Mouse (Mus musculus) CD8-positive naive resting alpha-beta T cell, adult 2 months (primary cell): ENCODE results near the gene Csnk1g2.
"Not testable (repeated sequence)": the region's sequence is repeated elsewhere in the genome, so short reads cannot be mapped to it uniquely, and the experiment has no call there.

ENCODE experiments used
- DNase-seq, 2 experiments: peaks; one replicate each; pipeline ENCODE4 v3.0.0; 2022; ENCODE audit warnings: low read depth in 2 of 2, low spot score in 2 of 2

The Csnk1g2 gene

DNA sequence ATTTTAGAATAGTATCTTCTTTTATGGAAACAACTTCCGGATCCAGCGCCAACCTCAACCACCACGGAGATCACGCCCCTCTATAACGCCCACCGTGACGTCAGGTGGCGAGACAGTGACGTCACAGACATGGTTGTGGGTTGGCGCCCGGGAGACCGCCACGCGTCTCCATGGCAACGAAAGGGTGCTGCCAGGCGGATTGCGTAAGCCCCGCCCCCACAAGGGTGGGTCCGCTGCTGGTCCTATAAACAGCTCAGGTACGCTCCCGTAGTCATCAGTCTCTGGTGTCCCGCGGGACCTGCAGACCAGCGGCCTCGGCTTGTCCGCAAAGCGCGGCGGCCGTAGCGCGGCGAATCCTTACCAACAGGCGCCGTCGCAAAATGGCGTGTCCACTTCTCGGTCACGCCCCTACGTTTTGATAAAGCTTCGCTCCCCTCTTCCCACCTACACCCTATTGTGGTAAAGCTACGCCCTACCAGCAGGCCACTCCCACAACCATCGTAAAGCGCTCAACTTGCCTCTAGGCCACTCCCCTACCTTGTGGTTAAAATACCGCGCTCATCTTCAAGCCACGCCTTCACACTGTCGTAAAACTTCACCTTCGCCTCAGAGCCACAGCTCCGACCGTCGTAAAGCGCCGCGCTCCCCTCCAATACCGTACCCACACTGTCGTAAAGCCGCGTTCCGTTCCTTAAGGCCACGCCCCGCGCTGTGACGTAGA is 538 bp upstream of the Csnk1g2 start:
- DNase-seq, result peak; percentile 99

DNA sequence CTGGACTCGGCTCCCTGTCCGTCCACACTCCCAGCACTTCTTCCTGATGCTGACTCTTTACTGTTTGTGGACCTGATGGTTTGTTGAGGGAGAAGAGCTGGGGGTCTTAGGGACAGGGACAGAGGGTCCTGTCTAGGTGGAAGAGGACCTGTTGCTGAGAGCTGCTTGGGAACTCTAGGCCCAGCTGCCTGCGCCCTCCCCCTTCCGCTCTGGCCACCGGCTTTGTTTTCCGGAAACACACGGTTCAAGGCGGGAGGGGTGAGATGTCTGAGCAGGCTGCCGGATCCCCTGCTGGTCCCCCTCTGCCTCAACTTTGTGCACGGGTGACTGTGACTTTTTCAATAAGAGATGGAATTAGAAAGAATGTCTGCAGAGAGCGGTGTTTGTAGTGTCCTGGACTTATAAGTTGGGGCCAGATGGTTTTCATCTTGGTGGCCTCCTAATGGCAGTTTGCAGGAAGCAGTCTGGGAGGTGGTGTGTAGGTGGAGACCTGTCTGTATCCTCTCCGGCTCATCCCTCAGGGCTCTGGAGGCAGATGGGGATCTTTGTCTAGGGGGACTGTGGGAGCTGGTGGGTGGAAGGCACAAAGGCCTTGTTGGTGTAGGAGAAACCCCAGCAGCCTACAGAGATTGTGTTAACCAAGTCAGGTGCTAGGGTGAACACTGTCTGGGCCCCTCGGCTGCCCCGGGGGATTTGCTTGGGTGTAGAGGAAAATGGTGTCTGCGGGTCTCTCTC is 986 bp downstream of the Csnk1g2 start:
- peak; percentile 59 to 65 for DNase-seq

DNA sequence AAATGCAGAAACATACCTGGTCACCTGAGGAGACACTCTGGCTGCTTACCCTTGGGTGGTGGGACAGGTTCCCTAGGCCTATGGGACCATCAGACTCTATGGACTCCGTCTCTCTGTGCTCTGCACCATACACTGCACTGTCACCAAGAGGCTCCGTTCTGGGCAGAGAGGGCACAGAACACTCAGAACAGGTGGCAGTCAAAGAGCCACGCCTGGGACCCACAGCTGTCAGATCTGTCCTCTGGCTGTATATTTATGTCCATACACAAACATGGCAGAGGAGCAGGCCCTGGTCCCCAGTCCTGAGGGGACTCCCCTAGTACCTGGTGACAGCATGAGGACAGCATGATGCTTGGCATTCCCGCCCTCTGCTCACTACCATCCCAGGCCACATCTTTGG is 3.1 kb downstream of the Csnk1g2 start:
- no peak for DNase-seq

DNA sequence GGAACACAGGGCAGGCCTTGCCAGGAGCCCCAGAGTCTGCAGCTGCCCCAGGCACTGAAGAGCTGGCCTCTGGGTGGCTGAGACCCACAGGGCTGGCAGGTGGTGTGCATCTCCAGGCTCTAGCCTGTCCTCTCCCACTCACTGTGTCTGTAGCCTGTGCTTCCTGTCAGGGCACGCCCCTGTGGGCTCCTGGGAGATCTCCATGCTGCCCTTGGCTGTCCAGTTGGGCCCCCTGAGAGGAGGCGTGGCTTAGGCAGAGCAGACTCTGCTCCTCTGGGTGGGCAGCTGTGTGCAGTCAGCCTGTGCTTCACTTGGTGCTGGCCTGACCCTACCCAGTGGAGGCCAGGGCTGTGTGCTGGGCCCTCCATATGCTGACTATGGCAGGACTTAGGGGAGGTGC is 5.0 kb downstream of the Csnk1g2 start:
- DNase-seq, result no peak

DNA sequence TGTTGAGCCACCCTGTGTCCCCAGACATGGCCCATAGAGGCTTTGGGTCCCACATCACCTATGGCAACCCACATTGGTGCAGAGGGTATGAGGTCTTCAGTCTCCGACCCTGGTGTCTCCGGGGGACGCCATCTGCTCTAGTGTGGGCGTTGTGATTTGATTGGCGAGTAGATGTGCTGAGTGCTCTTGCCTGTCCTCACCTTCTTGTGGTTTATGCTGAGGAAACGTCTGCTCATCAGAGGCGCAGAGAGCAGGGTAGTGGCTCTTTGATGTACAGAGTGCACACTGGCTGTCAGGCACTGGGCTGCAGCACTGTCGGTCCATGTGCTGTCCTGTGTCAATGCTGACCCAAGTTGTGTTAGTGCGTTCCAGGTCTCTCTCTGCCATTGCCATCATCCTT is 6.3 kb downstream of the Csnk1g2 start:
- DNase-seq, result peak; percentile 33 to 35

DNA sequence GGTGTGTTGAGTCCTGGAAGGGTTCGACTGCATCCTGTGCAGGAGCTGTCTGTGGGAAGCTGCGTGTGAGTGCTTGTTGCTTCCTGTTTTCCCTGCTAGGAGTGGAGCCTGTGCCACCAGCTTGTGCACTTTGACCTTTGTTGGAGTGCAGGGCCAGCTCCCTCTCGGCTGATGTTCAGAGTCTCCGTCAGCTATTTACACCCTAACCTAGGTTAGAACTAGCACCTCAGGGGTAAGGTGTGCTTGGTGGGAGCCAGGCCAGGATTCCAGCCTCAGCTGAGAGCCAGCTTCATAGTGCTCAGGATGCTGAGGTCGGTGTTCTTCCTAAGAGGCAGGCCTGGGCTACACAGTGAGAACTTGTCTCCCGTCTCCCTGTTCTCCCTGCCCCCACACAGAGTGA is 12.7 kb downstream of the Csnk1g2 start:
- DNase-seq, result no peak

DNA sequence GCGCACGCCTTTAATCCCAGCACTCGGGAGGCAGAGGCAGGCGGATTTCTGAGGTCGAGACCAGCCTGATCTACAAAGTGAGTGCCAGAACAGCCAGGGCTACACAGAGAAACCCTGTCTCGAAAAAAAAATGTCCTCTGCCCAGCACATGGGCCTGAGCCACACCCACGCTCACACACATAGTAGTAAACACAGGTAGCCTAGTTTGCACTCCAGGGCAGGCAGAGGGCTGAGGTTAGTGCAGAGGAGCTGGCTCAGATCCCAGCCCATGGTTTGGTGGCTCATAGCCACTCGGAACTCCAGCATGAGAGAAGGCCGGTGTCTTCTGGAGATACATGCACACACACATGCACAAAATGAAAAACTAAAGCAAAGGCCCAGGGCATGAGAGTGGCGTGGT is 24.3 kb downstream of the Csnk1g2 start:
- DNase-seq, result no peak

DNA sequence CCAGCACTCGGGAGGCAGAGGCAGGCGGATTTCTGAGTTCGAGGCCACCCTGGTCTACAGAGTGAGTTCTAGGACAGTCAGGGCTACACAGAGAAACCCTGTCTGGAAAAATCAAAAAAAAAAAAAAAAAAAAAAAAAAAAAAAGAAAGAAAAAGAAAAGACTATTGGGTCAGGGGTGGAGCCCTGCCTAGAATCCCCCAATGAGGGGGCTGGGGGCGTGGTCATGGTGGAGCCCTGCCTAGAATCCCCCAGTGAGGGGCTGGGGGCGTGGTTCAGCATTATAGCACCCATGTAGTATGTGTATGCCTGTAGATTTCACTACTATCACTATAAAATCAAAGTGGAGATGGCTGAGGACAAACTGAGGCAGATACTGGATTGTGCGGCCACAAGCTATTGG is 27.3 kb downstream of the Csnk1g2 start:
- not testable (repeated sequence) for DNase-seq

DNA sequence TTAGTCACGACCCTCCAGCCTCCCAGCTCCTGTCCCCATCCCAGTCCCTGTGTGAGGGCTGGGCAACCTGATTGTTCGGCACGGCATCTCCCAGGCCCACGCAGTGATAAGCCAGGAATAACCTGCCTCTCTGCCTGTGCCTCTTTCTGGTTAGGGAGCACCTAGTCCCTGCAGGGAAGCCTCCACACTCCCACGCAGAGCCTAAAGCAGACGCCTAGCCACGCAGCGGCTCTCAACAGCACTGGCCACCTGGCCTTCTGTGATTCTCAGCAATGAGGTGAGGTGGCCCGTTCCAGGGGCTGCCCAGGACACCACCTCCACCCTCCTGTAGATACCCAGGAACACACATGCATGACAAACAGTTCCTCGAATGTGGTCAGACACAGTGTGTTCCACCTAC is 27.8 kb downstream of the Csnk1g2 start:
- DNase-seq, result no peak

DNA sequence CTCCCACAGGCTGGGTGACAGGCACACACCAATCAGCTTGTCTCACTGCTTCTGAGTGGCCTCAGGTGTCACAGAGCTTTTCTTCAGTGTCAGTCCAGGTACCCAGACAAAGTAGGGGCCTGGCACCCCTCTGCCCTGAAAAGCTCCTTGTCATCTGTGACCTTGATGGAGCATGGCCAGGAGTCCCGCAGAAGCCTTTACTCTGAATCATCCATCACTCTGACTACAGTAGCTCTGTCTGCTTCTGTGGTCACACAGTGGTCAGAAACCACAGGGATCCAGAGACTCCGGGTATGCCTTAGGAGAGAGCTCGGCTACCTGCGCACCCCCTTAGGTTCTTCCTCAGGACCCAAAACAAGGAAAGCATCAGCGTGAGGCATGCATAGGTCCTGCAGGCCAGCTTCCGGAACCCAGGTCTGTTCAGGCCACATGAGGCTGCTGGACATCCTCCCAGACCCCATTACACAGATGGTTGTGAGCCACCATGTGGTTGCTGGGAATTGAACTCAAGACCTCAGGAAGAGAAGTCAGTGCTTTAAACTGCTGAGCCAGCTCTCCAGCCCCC is 30.6 kb downstream of the Csnk1g2 start:
- DNase-seq, result no peak

DNA sequence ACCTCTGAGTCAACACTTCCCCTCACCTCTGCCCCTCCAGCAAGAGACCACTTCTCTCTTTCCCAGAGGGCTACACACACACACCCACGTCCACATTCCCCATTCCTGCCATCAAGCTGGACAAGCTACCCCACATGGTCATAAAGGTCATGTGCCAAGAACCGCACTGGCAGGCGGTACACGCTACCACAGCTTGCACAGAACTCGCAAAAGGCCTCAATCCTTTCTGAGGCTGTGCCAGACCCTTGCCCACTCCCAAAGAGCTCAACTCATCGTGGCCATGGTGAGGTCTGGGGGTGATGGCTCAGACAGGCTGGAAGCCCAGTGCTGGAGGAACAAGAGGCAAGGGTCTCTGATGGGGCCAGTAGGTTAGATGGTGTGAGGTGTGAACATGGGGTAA is 32.2 kb downstream of the Csnk1g2 start:
- DNase-seq, result no peak

DNA sequence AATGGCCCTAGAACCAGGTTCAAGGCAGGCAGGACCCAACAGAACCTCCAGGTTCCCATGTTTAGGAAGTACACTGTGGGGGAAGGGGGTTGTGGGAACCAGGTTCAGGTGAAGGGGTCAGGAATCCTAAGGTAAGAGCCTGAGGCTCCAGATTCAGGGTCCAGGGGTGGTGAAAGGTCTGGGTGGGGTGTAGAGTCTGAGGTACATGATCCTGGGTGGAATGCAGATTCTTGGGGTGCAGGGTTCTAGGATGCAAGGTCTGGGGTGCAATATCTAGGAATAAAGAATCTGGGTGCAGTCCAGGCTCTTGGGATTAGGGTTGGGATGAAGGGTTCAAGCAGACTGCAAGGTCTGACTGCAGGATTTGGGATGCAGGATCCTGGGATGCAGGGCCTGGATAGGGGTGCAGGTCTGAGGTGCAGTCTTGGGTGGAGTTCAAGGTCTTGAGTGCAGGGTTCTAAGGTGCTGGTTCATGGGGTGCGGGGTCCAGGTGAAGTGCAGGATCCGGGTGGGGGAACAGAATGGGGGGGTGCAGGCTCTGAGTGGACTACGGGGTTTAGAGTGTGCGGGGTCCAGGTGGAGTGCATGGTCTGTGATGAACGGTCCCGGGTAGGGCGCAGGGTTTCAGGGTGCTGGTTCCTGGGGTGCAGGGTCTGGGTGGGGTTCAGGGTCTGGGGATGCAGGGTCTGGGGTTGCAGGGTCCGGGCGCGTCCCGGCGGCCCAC is 32.9 kb downstream of the Csnk1g2 start:
- no peak for DNase-seq

DNA sequence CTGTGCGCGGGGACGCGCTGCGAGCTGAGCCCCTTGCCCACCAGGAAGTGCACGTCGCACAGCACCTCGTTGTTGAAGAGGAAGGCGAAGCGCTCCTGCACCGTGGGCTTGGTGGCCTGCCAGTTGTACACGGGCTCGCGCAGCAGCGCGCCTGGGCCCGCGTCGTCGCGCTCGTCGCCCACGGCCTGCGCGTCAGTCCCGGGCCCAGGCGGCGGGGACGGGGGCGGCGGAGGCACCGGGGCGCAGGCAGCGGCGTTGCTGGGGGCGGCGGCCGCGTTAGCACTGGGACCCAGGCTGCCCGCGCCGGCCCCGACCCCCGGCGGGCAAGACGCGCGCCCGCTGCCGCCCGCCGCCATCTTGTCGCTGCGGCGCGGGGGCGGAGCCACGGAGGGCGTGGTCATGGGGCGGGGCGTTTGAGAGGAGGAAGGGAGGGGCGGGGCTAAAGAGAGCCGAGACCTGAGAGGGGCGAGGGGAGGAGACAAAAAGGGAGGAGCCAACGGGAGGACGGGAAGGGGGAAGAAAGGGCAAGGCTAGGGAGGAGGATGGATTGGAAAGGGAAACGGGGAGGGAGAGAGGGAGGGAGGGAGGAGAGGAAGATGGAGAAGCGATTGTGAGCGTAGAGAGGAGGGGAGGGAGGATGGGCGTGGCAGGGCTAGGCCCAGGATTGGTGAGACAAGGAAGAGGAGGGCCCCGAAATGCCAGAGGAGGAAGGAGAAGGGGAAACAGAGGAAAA is 33.7 kb downstream of the Csnk1g2 start:
- peak; percentile 80 to 92 for DNase-seq

DNA sequence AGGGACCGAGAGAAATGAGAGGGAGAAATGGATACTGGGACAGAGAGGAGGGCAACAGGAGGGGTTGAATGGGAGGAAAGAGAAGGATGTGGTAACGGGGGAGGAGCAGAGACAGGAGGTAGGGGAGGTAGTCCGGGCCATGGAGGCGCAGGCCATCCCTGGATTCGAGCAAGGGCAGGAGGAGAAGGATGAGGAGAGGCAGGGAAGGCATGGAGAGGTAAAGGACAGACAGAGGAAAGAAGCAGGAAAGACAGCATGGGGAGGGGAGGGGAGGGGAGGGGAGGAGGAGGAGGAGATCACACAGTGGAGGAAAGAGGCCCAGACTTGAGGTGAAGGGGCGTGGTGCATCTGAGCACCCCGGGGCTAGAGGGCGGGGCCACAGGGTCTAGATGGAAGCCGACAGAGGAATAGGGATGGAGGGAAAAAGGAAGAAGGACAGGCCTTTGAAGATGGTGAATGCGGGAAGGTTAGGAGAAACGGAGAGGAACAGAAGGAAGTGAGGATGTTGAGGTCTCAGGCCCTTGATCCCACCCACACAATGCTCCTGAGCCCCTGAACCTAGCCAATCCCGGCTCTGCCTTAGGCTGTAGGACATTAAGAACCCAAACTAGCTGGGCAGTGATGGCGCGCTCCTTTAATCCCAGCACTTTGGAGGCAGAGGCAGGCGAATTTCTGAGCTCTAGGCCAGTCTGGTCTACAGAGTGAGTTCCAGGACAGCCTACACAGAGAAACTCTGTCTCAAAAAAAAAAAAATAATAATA is 34.4 kb downstream of the Csnk1g2 start, which contains the start of gene Btbd2:
Gene Btbd2, minus strand, starts transcription at position 209 of the 761 bp plus-strand sequence.
- DNase-seq, result no peak

DNA sequence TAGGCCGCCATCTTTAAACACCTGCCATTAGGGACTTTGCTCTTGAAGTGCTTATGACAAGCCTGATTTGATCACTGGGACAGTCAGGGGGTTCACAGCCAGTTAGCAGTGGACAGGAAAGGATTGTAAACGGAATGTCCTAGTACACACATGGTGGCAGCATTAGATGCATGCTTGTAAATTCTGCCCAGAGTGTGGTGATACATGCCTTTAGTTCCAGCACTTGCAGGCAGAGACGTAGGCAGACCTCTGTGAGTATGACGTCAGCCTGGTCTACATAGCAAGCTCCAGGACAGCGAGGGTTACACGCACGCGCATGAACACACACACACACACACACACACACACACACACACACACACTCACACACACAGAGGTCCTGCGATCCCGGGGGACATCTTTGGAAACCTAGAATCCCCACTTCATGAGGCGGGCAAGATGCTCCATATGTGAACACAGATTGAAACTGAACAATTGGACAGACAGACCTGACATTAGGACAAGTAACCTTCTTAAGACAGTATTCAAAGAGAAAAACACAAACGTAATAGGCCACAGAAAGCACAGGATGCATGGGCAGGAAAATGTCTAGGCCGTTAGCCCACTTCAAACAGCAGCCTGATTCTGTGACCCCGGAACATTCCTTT is 35.7 kb downstream of the Csnk1g2 start:
- peak; percentile 51 to 58 for DNase-seq

DNA sequence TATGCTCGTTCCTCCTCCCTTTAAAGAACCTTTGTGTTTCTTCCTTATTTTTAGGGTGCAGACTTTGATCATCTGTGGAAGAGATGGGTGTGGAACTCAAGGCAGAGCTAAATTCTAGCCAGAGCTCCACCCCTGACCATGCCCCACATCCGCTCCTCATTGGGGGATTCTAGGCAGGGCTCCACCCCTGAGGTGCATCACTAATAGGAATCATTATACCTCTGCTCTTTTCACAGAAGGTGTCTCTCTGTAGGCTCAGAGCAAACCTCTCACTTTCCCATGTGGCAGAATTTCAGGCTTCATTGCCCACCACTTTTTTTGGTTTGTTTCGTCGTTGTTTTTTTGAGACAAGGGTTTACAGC is 36.2 kb downstream of the Csnk1g2 start:
- no peak for DNase-seq

DNA sequence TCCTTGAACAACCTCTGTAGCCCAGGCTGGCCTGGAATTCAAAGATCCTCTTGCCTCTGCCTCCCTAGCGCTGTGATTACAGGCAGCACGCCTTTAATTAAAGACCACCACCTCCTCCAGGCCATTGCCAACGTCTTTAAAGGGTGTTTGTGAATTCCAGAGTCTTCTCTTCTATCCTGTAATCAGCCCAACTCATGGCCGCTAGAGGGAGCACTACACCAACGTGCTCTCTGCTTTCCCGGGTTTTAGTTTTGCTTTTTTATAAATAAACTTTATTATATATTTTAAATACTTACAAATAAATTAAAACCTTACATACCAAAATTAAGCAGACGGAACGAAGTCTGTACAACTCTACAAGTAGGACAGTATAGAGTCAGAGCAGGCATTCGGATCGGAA is 36.6 kb downstream of the Csnk1g2 start:
- peak; percentile 54 to 69 for DNase-seq

DNA sequence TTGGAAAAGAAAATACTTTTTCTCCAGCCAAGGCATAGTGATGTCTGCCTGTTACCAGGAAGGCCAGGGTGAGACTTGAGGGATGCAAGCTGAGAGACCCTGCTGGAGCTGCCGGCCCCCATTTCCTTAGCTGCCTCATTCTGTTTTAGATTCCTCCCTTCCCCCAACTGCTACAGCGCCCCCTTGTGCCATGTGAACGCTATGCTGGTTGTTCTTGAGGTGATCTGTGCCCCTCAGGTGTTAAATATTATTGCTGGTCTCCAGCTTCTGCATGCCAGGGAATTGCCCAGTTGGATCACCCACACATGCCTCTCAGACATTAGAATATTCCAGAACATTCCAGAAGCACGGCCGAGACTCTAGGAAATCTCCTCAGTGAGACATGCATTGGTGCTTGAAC is 38.5 kb downstream of the Csnk1g2 start:
- peak; percentile 64 to 79 for DNase-seq

DNA sequence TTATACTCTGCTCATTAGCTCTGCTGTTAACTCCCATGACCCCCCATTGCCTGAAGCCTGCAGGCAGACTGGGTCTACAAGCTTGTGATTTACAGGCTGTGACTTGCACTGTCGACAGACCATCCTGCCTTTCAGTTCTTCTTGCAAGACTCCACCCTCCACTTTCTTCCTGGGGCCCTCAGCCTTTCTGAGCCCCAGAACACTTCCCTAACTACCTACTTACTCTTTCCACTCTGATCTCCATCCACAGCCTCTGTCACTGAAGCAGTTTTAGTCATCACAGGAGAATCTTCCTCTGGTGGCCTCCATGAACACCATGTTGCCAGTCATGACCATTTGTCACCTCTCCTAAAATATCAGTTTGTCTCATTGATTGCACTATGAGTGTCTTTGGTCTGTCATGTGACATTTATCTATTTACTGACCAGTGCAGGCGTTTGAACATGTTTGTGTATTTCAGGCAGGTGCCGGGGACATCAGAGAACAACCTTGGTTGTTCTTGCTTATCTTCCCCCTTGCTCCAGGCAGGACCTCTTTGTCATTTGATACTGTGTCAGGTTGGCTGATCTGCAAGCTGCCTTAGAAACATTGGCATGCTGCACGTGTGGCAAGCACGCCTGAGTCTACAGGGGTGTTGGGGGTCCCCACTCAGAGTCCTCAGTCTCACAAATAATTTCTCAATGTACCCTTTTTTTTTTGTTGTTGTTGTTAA is 41.0 kb downstream of the Csnk1g2 start:
- no peak for DNase-seq
